Mouse (Mus musculus): ENCODE data around the gene Hal. TPM values are rescaled to one million over a fixed set of nuclear protein-coding genes. Genes with fewer than 3 reads are reported as not detected.

Hal gene
- total RNA-seq, 2 experiments from 2014 or later = not detected

GRCm38 (mm10) chr10:93509532-93510153 is 21.1 kb downstream of the Hal start:
- intact Hi-C loops (cut with DNase I) = no loop called here
- no peak for DNase-seq (ENCODE audit: low spot score in 2 of 2)

GRCm38 (mm10) chr10:93515419-93515818 is 26.9 kb downstream of the Hal start:
- intact Hi-C loops (cut with DNase I) = no loop called here
- DNase-seq (ENCODE audit: low spot score in 2 of 2) = no peak

GRCm38 (mm10) chr10:93515927-93516326 is 27.4 kb downstream of the Hal start:
- DNase-seq (ENCODE audit: low spot score in 2 of 2) = no peak
- intact Hi-C loops (cut with DNase I) = no loop called here

- DNase-seq (ENCODE audit: low spot score in 2 of 2) = no peak
- intact Hi-C loops (cut with DNase I) = no loop called here
Observed at GRCm38 (mm10) chr10:93517754-93518153, 29.2 kb downstream of the Hal start.

- intact Hi-C loops (cut with DNase I) = no loop called here
- DNase-seq (ENCODE audit: low spot score in 2 of 2) = no peak
Observed at GRCm38 (mm10) chr10:93518186-93518585, 29.6 kb downstream of the Hal start.

- intact Hi-C loops (cut with DNase I) = no loop called here
- no peak for DNase-seq (ENCODE audit: low spot score in 2 of 2)
Observed at GRCm38 (mm10) chr10:93518620-93519019, 30.1 kb downstream of the Hal start.

GRCm38 (mm10) chr10:93519159-93519558 is 30.6 kb downstream of the Hal start:
- intact Hi-C loops (cut with DNase I) = no loop called here
- DNase-seq (ENCODE audit: low spot score in 2 of 2) = no peak

GRCm38 (mm10) chr10:93519756-93520155 is 31.2 kb downstream of the Hal start:
- DNase-seq (ENCODE audit: low spot score in 2 of 2) = no peak
- intact Hi-C loops (cut with DNase I) = no loop called here

GRCm38 (mm10) chr10:93520994-93521393 is 32.4 kb downstream of the Hal start:
- intact Hi-C loops (cut with DNase I) = no loop called here
- DNase-seq (ENCODE audit: low spot score in 2 of 2) = no peak

- intact Hi-C loops (cut with DNase I) = no loop called here
Observed at GRCm38 (mm10) chr10:93525329-93525728, 36.8 kb downstream of the Hal start.

GRCm38 (mm10) chr10:93538287-93538686 is 49.7 kb downstream of the Hal start:
- intact Hi-C loops (cut with DNase I) = no loop called here
- no peak for DNase-seq (ENCODE audit: low spot score in 2 of 2)

More at GRCm38 (mm10) chr10:93525329-93525728, 36.8 kb downstream of the Hal start:
- no peak for DNase-seq (ENCODE audit: low spot score in 2 of 2)

GRCm38 (mm10) chr10:93538818-93539217 is 50.2 kb downstream of the Hal start:
- intact Hi-C loops (cut with DNase I) = no loop called here
- no peak for DNase-seq (ENCODE audit: low spot score in 2 of 2)

- DNase-seq (ENCODE audit: low spot score in 2 of 2) = peak; percentile 41 to 63
- intact Hi-C loops (cut with DNase I) = loop anchor here (10.0 kb wide), 1 partner anchor 115 kb away; no protein-coding TSS in a partner anchor
Observed at GRCm38 (mm10) chr10:93539775-93540430, 51.3 kb downstream of the Hal start, which contains the start of gene Amdhd1. Gene Amdhd1, minus strand, starts transcription at chr10:93540033.

- no peak for DNase-seq (ENCODE audit: low spot score in 2 of 2)
- intact Hi-C loops (cut with DNase I) = loop anchor here (10.0 kb wide), 1 partner anchor 116 kb away; no protein-coding TSS in a partner anchor
Observed at GRCm38 (mm10) chr10:93540431-93541210, 52.1 kb downstream of the Hal start, which contains the start of gene Ccdc38. Gene Ccdc38, plus strand, starts transcription at chr10:93540632.

- intact Hi-C loops (cut with DNase I) = loop anchor here (10.0 kb wide), 1 partner anchor 117 kb away; no protein-coding TSS in a partner anchor
- no peak for DNase-seq (ENCODE audit: low spot score in 2 of 2)
Observed at GRCm38 (mm10) chr10:93541585-93541984, 53.0 kb downstream of the Hal start.

- intact Hi-C loops (cut with DNase I) = loop anchor here (10.0 kb wide), 1 partner anchor 118 kb away; no protein-coding TSS in a partner anchor
- DNase-seq (ENCODE audit: low spot score in 2 of 2) = no peak
Observed at GRCm38 (mm10) chr10:93542356-93542755, 53.8 kb downstream of the Hal start.

- intact Hi-C loops (cut with DNase I) = loop anchor here (10.0 kb wide), 1 partner anchor 118 kb away; no protein-coding TSS in a partner anchor
- no peak for DNase-seq (ENCODE audit: low spot score in 2 of 2)
Observed at GRCm38 (mm10) chr10:93543176-93543575, 54.6 kb downstream of the Hal start.

GRCm38 (mm10) chr10:93544172-93544571 is 55.6 kb downstream of the Hal start:
- DNase-seq (ENCODE audit: low spot score in 2 of 2) = no peak
- intact Hi-C loops (cut with DNase I) = loop anchor here (10.0 kb wide), 1 partner anchor 119 kb away; no protein-coding TSS in a partner anchor

- DNase-seq (ENCODE audit: low spot score in 2 of 2) = no peak
- intact Hi-C loops (cut with DNase I) = loop anchor here (1.0 to 10.0 kb wide), 2 partner anchors 58 to 123 kb away; no protein-coding TSS in a partner anchor
Observed at GRCm38 (mm10) chr10:93547741-93548270, 59.2 kb downstream of the Hal start.

- DNase-seq (ENCODE audit: low spot score in 2 of 2) = peak; percentile 64 to 81
- intact Hi-C loops (cut with DNase I) = loop anchor here (1.0 to 10.0 kb wide), 3 partner anchors 59 to 124 kb away; no protein-coding TSS in a partner anchor
Observed at GRCm38 (mm10) chr10:93548991-93549390, 60.4 kb downstream of the Hal start.
